Mouse (Mus musculus) gastrocnemius, postnatal 14 days (tissue): ENCODE data around the gene Appl2. TPM values are rescaled to one million over a fixed set of nuclear protein-coding genes. Genes with fewer than 3 reads are reported as not detected.

ENCODE experiments used
- DNase-seq: peaks from one replicate; pipeline ENCODE4 v3.0.0; 2021; ENCODE audit warnings: mixed read lengths
- intact Hi-C: fragments of 180-260 bp; cut with DNase I; formaldehyde crosslinking; loops from one replicate; pipeline ENCODE4 v1.15.1; 2025; ENCODE audit warnings: low total_unique reads
- total RNA-seq, 2 experiments: library from RNA; stranded (reverse); gene quantifications; 2 replicates each; pipeline ENCODE4 v1.2.3; 2021

Appl2 gene
- total RNA-seq, 2 experiments from 2014 or later = 14.2 to 15.8 TPM

DNA sequence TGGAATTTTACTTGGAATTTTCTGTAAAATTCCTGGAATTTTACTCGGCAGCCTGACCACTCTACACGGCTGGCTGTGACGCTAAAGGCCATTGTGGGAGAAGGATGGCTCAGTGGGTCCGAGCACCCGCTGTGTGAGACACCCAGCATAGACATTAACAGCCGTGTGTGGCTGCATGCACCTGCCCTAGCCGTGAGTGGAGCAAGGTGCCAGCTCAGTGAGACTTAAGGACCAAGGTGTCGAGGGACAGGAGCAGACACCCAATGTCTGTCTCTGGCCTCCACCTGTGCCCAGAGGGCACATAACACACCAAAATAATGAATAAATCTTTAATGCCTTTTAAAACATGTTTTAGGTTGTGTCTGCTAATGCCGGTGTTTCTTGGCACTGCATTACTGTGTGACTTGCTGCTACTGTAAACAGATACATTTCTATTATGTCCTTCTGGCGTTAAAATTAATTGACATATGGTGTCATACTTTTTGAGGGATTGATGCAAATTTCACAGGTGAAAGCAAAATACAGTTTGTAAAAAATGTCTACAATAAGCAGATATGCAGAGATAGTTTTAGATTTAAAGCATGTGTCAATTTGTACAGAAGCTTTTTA lies 44.5 kb downstream of the Appl2 start:
- no peak for DNase-seq
- intact Hi-C loops = no loop called here

DNA sequence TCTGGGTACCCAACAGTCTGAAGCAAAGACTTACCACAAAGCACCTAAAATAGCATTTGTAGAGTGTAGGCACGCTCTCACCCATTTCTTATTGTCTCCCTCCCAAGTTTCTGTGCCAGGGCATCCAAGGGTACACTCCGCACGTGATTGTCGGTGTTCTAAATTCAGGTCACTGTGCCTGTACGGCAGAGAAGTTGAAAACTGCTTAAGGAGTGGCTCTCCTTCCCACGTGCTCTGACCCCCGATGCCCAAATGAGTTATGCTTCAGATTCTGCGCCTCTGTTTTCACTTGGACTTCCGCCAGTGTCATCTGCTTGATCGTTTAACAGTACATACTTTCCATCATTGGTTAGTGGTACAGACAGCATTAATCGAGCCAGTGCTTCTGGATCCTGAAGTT lies 47.9 kb downstream of the Appl2 start:
- DNase-seq = peak; percentile 39
- intact Hi-C loops = no loop called here

DNA sequence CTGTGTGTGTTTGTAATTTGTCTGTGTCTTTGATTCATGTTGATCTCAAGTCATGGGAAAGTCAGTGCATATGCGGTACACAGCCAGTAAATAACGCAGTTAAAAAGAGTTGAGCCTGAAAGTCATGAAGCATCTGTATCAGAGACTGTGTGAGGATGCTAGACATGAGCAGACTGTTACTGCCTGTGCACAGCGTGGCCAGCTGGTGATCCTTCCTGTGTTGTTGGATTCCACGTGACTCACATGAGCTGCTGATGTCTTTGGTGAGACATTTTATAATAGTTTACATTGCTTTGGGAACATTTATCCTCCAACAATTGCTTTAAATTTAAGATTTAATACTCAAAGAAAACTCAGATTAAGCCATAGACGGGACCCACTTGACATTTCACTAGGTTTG lies 54.0 kb downstream of the Appl2 start:
- intact Hi-C loops = no loop called here
- DNase-seq = no peak

DNA sequence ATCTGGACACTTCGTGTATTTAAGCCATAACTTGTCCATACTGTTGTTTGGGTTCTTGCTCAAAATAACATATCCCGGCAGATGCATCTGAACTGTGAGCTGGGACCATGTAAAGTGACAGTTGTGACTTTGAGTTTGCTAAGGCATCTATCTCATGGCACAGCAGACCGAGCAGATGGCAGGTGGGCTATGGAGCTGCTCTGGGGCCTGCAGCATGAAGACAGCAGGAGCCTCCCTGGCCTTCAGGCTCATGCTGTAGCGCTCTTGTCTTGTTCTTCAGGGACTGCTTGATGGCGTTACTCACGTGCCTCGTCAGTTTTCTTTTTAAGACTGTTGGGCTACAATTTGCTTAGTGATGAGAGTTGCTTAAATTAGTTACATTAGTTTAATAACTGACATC lies 55.9 kb downstream of the Appl2 start:
- intact Hi-C loops = no loop called here
- no peak for DNase-seq

DNA sequence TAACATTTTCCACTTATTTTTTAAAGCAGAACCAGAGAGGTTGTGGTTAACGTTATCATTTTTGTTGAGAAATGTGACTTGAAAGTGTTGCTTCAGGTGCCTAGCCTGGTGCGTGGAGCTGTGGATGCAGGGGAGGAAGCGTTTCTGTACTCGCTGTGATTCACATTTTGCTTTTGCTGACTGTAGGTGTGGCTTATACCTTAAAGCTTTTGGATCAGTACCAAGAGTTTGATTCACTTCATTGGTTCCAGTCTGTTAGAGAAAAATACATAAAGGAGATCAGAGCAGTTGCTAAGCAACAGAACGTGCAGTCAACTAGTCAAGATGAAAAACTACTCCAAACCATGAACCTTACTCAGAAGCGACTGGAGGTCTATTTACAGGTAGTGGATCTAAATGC lies 57.7 kb downstream of the Appl2 start:
- no peak for DNase-seq
- intact Hi-C loops = no loop called here

DNA sequence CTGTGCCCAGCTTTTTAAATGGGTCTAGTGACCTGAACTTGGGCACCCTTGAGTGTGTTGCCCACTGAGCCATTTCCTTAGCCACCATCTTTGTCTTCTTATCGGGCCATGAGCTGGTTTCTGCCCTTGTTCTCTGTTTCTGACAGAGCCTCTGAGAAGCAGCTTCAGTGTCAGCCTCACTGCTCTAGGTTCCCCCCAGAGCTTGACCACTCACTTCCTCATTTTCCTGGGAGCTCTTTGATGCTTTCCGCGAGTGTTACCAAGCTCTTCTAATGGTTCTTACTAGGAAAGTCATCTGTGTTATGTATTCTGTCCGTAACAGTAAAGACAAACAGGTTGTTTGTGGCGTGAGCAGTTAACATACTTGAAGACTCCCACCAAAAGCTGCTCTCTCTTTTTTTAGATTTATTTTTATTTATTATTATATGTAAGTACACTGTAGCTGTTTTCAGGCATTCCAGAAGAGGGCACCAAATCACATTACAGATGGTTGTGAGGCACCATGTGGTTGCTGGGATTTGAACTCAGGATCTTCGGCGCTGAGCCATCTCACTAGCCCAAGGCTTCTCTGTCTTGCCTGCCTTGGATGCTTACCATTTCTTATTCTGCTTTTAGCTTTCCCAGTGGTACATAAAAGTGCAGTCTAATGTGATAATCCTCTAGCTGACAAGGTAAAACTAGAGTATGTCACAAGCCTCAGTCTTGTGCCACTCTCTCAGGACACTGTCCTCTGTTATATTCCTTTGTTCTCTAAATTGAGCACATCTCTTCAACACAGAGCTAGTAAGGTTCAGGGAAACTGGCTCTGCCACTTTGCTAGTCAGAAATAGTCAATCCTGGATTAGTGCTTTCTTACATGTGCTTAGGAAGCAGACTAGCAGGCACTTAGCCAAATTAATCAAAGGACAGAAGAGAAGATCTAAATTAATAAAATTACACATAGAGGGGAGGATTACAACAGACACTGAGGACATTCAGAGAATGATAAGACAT lies 82.8 kb downstream of the Appl2 start:
- no peak for DNase-seq
- intact Hi-C loops = no loop called here

DNA sequence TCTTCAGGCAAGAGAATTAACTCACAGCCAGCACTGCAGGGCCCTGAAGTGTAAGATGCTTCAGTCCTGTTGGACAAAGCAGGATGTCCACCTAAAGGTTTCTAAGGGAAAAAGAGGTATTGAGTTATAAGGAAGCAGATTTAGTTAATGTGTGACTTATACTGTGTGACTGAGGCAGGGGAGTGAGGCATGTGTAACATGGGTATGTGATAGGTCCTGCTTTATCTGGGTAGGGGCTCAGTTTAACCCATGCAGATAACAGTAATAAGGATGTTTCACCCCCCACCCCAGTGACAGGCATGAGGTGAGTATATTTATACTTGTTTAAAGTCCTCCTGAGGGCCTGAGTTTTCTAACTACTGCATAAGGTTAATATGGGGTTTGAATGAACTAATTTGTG lies 85.5 kb downstream of the Appl2 start:
- no peak for DNase-seq
- intact Hi-C loops = no loop called here

Other genes starting within 250 kb of the Appl2 start
- gene Aldh1l2, start 114.6 kb downstream of the Appl2 start, total RNA-seq = 1 to 10 TPM; 8.9 to 9.5 TPM
- gene Washc4, start 105.0 kb downstream of the Appl2 start, total RNA-seq = 10 to 100 TPM; 11.4 to 12.7 TPM
- gene 1500009L16Rik, start 74.1 kb upstream of the Appl2 start, total RNA-seq = 1 to 10 TPM; 3.2 to 3.6 TPM